Mouse (Mus musculus) v-Abl transformed pro-B cells (cell line): ENCODE measurements around the gene Cpeb3.
"Not testable (repeated sequence)": the region's sequence is repeated elsewhere in the genome, so short reads cannot be mapped to it uniquely, and the experiment has no call there.

Experiments
- in situ Hi-C, 2 experiments: fragments of 400-800 bp; cut with MboI; formaldehyde crosslinking; loops; one replicate each; pipeline ENCODE4 v1.15.1; 2025; ENCODE audit not compliant: unreplicated experiment in 2 of 2

Gene Cpeb3

GRCm38 (mm10) chr19:37208176-37208755 lies at the start of gene Cpeb3:
TSS of gene Cpeb3 (minus strand) at chr19:37208601.
- in situ Hi-C loops = loop anchor here (5.0 kb wide), 2 partner anchors 121 to 156 kb away; no protein-coding TSS in a partner anchor

DNA sequence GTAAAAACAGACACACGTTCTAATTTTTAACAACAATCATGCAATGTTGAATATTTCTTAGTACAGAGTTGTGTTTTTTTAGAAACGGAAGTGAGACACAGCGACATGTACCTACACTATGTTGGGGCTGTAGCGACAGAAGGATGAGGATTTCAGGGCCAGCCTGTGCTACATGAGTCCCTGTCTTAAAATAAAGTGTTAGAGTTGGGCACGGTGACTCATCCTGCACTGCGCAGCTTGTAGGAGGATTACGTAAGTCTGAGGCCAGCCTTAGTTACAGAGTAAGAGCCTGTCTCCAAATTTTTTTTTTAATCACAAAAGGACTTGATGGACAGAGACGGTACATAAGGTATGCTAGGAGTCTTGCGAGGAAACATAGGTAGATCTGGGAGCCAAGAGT lies 46.9 kb upstream of the Cpeb3 start:
- in situ Hi-C loops = loop anchor here in 1 of 2 experiments (25.0 kb wide), 2 partner anchors 443 to 793 kb away; no protein-coding TSS in a partner anchor

DNA sequence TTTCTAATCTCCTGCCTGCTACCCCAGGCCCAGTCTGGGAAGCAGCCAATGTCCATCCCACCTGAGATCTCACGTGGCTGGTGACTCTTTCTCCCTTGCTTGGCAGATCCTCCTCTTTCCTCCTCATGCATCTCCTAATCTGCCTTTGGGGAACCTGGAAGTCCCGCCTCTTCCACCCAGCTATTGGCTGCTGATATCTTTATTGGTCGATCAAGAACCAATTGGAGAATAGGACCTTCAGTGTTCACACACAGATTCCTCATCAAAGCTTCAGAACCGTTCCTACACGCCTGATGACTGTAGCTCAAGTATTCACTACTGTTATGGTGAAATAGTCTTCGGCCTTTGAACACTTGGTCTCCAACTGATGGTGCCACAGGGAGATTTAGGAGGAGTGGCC lies 43.7 kb upstream of the Cpeb3 start:
- in situ Hi-C loops = loop anchor here in 1 of 2 experiments (25.0 kb wide), 2 partner anchors 440 to 790 kb away; no protein-coding TSS in a partner anchor

GRCm38 (mm10) chr19:37248199-37248598 lies 39.8 kb upstream of the Cpeb3 start:
- in situ Hi-C loops = no loop called here

- in situ Hi-C loops = no loop called here
Measured at GRCm38 (mm10) chr19:37246859-37247258, 38.5 kb upstream of the Cpeb3 start.

DNA sequence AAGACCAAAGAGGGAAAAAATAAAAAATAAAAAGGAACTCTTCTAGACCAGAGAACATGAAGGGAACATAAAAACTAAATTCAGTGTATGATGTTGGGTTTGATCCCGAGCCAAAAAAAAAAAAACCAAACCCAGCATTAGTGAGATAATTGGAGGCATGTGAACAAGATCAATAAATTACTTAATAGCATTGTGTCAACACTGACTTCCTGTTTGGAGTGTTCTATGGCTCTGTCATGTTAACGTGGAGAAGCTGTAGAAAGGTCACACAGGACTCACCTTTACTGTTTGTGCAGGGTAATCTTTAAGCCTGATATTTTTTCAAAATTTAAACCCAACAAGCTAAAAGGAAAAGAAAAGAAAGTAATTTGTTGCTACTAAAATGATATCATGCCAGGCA lies 34.3 kb upstream of the Cpeb3 start:
- in situ Hi-C loops = no loop called here

GRCm38 (mm10) chr19:37241201-37241600 lies 32.8 kb upstream of the Cpeb3 start:
- in situ Hi-C loops = no loop called here

GRCm38 (mm10) chr19:37239096-37239495 lies 30.7 kb upstream of the Cpeb3 start:
- in situ Hi-C loops = no loop called here

DNA sequence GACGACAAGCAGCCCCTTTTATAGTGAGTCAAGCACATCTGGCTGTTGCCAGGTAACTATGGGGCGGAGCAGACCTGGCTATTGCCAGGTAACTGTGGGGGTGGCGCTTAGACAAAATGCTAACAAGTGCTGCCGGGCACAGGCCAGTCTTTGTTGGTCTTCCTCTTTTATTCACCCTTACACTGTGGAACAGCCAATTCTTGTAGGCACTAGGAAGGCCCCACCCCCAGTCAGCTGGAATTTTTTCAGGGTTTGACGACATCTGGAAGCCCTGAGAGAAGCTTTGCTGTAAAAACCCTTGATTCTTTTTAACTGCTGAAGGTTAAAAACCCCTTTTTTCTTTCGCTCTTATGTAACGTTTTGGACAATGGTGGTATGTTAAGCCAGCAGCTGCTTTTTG lies 30.2 kb upstream of the Cpeb3 start:
- in situ Hi-C loops = no loop called here

DNA sequence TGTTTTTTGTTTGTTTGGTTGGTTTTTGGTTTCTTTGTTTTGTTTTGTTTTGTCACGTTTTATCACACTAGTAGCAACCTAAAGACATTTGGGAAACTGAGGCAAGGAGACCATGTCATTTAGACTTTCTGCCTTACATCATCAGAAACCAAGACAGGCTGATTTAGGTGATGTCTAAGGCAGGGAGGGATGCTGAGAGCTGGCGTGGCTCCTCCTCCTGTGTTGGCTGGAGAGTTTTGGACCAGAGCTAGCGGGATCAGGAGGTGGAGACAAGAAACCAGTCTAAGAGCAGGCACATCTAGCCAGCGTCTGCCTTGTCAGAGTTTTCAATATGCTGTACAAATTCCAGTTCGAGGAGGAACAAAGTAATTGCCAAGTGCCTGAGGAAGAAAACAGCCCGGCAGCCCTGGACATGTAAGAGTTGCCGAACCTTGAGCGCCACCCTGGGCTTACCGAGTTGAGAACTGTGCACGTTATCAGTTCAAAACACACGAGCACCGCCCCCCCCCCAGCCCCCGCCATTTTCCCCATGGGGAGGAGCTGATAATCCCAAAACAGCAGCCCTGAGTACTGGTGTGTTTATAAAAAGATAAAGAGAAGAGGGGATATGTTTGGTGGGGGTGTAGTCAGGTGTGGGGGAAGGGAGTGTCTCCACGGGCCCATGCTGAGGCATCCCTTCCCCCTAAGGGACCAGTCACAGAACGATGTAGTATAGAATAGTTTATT lies 29.5 kb upstream of the Cpeb3 start:
- in situ Hi-C loops = no loop called here

- in situ Hi-C loops = no loop called here
Measured at GRCm38 (mm10) chr19:37237306-37237705, 28.9 kb upstream of the Cpeb3 start.

GRCm38 (mm10) chr19:37235818-37236217 lies 27.4 kb upstream of the Cpeb3 start:
- in situ Hi-C loops = no loop called here

DNA sequence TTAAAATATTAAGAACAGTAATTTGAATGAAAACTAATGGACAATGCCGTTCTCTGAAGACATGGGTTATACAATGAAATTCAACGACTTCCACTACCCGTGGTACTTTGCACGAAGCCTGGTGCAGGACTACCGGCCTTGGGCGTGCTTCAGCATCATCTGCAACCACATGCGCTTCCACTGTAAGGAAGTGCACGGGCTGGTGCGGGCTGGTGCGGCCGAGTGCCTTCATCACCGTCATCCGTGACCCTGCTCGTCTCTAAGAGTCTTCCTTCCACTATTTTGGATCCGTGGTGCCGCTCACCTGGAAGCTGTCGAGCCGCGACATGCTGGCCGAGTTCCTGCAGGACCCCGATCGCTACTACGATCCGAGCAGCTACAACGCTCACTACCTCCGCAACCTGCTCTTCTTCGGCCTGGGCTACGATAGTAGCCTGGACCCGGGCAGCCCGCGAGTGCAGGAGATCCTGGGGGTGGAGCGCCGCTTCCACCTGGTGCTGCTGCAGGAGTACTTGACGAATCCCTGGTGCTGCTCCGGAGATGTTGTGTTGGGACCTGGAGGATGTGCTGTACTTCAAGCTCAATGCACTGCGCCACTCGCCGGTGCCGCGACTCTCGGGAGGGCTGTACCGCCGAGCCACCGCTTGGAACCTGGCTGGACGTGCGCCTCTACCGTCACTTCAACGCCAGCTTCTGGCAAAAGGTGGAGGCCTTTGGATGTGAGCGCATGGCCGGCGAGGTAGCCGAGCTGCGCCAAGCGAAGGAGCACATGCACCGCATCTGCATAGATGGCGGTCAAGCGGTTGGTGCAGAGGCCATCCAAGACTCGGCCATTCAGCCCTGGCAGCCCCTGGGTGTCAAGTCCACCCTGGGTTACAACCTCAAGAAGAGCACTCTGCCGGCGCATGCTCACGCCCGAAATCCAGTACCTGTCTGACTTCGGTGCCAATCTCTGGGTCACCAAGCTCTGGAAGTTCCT lies 25.4 kb upstream of the Cpeb3 start:
- in situ Hi-C loops = no loop called here

DNA sequence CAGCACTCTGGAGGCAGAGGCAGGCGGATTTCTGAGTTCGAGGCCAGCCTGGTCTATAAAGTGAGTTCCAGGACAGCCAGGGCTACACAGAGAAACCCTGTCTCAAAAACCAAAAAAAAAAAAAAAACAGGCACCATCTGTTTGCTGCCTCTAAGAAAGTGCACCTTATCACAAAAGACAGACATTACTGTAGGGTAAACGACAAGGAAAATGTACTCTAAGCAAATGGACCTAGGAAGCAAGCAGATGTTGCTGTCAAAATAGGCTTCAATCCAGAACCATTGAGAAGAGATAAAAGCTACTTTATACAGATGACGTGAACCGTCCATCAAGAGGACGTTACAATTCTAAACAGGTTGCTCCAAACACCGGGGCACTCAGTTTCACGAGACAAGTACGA lies 24.2 kb upstream of the Cpeb3 start:
- in situ Hi-C loops = not testable (repeated sequence)

- in situ Hi-C loops = no loop called here
Measured at GRCm38 (mm10) chr19:37225197-37225862, 16.9 kb upstream of the Cpeb3 start.

DNA sequence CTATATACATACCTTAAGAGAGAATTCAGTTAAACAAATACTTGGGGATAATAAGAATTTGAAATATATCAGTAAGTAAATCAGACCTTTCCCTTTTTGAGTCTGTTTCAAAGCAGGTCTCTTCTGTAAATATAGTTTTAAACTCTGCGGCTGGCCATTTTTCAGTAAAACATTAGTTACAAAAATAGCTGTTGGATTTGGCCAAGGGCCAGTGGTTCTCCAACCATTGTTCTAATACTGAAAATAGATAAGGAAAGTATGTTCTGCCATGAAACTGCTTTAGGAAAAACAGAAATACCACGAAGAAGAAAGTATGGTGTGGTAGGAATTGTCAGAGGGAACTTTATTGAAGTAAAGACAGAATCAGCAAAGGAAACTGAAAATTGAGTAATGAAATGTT lies 6.3 kb upstream of the Cpeb3 start:
- in situ Hi-C loops = no loop called here

DNA sequence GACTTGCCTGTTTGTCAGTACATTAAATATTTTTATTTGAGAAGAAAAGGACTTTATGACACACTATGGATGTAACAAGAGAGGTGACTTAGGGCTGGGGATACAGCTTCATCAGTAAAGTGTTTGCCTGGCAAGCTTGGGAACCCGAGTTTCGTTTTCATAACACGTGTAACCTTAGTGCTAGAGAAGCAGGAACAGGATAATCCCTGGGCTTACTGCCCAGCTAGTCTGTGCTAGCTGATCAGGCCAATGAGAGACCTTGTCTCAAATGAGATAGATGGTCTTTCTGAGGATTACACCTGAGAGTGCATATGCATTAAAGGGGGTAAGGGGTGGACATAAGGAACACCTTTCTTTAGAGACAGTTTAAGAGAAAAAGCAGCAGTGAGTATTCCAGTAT lies 3.0 kb upstream of the Cpeb3 start:
- in situ Hi-C loops = no loop called here

DNA sequence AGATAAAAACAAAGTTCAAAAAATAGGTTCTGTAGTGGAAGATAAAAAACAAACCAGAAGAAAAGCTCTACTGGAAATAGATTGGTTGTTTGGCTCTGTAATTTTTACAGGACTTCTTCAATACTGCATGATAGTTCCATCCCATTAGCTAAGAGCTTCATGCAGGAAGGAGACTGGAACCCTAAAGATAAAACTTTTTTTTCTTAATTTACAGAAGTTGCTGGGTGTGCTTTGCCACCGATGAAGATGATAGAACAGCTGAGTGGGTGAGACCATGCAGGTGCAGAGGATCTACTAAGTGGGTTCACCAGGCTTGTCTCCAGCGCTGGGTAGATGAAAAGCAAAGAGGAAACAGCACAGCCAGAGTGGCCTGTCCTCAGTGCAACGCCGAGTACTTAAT lies 2.1 kb upstream of the Cpeb3 start:
- in situ Hi-C loops = no loop called here

- in situ Hi-C loops = loop anchor here (5.0 kb wide), 2 partner anchors 122 to 157 kb away; no protein-coding TSS in a partner anchor
Measured at GRCm38 (mm10) chr19:37209467-37210128, 1.2 kb upstream of the Cpeb3 start.

DNA sequence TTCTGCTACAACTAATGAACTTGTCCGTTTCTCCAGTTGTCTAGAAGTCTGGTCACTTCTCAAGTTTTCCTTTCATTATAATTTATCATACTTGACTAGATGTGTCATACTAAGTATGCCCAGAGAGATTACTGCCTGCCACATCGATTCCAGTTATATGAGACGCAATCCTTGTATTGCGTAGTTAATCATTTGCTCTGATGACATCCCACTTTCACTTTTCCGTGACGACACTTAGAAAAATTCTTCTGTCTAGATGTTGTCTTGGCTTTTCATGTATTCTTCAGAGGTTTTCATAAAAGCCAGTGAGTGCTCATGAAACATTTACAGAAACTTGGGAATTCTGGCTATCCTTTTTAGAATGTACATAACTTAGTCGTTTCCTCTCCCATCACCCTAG lies 585 bp upstream of the Cpeb3 start:
- in situ Hi-C loops = loop anchor here (5.0 kb wide), 2 partner anchors 122 to 157 kb away; no protein-coding TSS in a partner anchor
